Mouse (Mus musculus) cerebellum, adult 9-11 months (tissue): Measurements from ENCODE around the gene Nfix.

Source experiments
- DNase-seq: peaks from one replicate; pipeline ENCODE4 v3.0.0; 2022

Gene Nfix

DNA sequence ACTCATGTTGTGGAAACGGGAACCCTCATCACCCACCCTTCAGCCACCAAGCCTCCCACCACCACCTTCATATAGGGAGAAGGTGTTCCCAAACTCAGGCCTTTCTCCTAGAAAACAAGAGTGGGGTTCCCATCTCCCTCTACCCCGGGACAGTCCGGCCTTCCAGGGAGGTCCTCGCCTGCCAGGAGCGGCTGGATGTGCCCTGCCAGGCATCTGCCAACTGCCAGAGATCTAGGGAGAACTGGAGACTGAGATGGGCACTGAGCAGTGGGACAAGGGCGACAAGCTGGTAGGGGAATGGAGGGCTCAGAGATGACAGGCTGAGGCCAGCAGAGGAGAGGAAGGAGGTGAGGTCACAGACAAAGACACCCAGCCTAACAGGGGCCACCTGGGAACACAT, 66.2 kb downstream of the Nfix start:
- no peak for DNase-seq

DNA sequence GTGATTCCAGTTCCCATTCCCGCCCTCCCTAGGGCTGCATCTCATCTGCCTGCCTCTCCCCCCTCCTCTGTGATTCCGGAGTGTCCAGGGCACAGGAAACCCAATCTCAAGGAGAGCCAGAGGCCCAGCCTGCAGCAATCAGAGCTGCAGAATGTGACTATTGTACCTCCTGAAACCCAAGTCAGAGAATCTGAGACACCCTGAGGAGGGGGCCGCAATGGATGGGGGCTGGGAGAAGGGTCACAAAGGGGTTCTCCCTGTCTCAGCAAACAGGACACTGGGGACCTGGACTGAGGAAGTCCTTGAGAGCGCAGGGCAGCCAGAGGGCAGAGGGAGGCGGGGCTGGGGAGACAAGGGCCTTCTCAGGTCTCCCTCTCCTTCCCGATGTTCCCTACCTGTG, 67.1 kb downstream of the Nfix start:
- DNase-seq = no peak

DNA sequence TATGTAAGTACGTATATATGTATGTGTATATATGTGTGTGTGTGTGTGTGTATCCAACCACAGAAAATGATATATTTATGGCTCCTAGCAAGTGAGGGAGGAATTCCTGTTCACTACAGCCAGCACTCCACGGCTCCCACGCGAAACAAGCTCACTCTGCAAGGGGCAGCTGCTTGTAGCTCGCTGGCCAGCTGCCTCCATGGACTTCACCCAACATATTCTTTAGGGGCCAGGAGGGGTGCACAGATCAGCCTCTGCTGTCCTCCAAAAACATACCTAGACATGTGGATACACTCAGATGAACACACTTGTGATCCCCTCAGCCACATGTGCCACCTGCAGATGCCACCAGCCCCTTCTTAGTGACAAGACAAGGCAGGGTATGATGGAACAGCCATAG, 67.6 kb downstream of the Nfix start:
- no peak for DNase-seq

- peak; percentile 73 for DNase-seq
Measured at GRCm38 (mm10) chr8:84731371-84732177, 68.6 kb downstream of the Nfix start.

DNA sequence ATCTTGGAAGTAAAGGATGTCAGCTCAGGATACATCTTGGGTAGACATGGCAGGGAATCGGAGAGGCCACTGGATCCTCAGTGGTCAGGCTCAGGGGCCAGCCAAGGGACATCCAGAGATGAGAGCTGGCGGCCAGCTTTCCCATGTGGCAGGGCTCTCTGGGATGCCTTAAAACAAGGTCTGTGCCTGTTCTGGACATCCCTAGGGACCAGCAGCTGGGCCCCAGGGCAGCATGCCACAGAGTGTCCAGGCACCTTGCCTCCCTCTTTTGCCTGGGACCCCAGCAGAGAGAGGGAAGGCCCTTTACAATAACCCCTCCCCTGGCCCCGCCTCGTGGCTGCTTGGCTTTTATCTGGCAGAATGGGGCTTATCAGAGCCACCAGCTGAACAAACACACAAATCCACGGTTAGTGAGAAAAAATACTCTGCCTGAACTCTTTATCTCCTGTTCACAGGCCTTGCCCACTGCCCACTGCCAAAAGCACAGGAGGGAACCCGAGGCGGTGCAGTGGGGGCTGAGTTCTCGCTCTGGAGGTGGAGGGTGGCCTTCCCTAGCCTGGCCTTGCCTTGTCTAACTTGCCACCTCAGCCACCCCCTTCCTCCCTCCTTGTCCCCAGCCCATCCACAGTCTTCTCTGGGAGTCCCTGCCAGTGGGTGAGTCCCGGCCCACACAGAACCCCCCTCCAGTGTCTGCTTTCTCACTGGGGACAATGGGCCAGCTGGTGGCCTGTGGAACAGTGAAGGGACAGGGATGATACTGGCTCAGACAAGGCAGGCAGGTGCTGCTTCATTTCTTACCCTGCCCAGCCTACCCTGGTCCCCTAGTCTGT, 69.4 kb downstream of the Nfix start:
- peak; percentile 70 for DNase-seq

DNA sequence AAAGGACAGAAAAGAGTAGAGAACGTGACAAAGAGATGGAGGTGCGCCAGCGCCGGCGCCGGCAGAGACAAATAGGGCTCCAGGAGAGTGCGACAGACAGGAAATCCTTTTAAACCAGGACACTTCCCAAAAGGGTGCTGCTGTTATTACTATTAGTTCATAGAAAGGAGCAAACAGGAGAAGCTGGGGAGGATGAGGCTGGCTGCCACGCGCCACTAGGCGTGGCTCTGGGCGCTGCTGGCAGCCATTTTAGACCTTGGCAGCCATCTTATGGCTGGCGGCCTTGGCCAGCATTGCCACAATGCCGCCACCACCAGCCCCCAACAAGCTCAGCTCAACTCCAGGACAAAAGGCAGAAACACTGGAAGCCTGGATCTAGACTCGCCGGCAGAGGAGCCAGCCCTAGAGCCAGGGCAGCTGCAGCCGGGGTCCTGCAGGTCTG, 70.2 kb downstream of the Nfix start:
- DNase-seq = peak; percentile 79

- no peak for DNase-seq
Measured at GRCm38 (mm10) chr8:84728474-84728873, 71.7 kb downstream of the Nfix start.

GRCm38 (mm10) chr8:84725941-84726259, 74.2 kb downstream of the Nfix start:
- DNase-seq = no peak

- no peak for DNase-seq
Measured at GRCm38 (mm10) chr8:84725246-84725940, 74.8 kb downstream of the Nfix start.

GRCm38 (mm10) chr8:84724683-84725082, 75.5 kb downstream of the Nfix start:
- DNase-seq = no peak

GRCm38 (mm10) chr8:84723571-84723900, 76.6 kb downstream of the Nfix start:
- DNase-seq = no peak

GRCm38 (mm10) chr8:84722850-84723570, 77.1 kb downstream of the Nfix start, which contains the start of gene G430095P16Rik:
TSS of gene G430095P16Rik (plus strand) at chr8:84723007.
- DNase-seq = peak; percentile 78

- no peak for DNase-seq
Measured at GRCm38 (mm10) chr8:84722530-84722849, 77.7 kb downstream of the Nfix start.

- DNase-seq = peak; percentile 72
Measured at GRCm38 (mm10) chr8:84718959-84719690, 81.0 kb downstream of the Nfix start.

- DNase-seq = no peak
Measured at GRCm38 (mm10) chr8:84718476-84718875, 81.7 kb downstream of the Nfix start.

GRCm38 (mm10) chr8:84716790-84717189, 83.4 kb downstream of the Nfix start:
- DNase-seq = no peak

GRCm38 (mm10) chr8:84715893-84716468, 84.2 kb downstream of the Nfix start:
- no peak for DNase-seq

DNA sequence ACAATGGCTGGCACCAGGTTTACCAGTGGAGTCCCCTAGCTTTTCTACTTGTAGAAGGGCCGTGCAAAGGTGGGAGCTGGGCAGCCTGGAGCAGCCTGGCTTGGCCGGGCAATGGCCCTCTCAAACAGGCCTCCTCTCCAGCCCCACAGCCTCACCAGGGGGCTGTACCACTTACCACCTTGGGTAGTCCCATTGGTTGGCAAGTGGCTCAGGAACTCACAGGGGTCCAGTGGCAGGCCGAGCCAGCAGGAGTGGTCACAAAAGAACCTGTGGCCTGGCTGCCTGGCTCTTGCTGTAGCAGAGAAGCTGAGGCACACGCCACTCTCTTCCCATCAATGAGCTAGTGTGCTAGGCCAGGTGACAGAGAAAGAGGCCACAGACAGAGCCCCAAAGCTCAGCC, 86.0 kb downstream of the Nfix start:
- DNase-seq = no peak

DNA sequence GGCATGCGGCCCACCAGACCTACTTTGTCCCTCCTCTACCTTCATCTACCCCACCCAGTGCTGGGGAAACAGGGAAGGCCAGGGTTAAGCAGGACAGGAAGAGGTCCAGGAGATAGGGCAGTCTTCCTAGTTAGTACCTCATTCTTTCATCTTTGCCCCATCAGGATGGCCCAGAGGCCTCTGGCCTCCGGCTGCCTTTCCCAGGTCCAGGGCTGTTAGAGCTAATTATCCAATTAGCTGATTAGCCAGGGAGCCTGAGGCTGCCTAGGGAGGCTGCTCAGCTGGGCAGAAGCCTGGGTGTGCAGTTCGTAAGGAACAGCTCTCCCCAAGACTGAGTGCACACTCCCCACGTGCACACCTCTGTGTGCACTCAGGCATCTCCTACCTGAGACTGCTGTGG, 86.8 kb downstream of the Nfix start:
- no peak for DNase-seq

GRCm38 (mm10) chr8:84712759-84713120, 87.4 kb downstream of the Nfix start:
- no peak for DNase-seq

GRCm38 (mm10) chr8:84711933-84712758, 88.0 kb downstream of the Nfix start:
- DNase-seq = peak; percentile 63
